Mouse (Mus musculus): Measurements from ENCODE around the gene Sh3d21.

Gene Sh3d21

GRCm38 (mm10) chr4:126111153-126111549, 52.1 kb downstream of the Sh3d21 start:
- no peak for DNase-seq (ENCODE audit: extremely low read depth, insufficient read length, low spot score)

- DNase-seq (ENCODE audit: extremely low read depth, insufficient read length, low spot score): peak; percentile 79
Measured at GRCm38 (mm10) chr4:126110374-126111152, 52.7 kb downstream of the Sh3d21 start.

DNA sequence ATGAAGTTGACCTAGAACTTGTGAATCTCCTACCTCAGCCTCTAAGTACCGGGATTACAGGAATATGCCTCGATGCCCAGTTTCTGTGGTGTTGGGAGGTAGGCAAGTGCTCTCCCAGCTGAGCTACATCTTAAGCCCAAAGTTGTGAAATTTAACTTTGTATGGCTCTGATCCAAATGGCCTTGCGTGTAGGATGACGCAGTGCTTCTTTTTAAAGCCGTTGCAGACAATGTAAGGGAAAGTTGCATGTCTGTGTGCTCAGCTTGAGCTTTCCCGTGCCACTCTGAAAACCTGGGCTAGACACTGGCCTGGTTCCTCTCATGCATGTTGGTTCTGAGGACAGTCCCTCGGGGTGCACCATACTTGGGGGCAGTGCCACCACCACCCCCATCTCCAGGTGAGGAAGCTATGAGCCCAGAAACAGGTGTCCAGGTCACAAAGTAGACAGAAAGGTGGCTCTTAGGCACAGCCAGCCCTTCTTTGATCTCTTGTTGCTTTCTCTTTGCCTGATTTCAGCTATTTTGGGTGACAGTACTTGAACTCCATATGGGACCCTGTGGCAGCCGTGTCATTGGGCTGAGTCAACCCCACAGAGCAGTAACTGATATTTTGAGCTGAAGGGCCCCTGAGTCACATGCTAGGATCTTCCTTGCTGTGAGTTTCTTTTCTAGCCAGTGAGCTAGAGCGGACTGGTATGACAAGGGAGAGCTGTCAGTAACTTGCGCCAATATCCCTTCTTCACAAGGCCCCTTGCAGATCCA, 53.5 kb downstream of the Sh3d21 start:
- DNase-seq (ENCODE audit: extremely low read depth, insufficient read length, low spot score): peak; percentile 51

DNA sequence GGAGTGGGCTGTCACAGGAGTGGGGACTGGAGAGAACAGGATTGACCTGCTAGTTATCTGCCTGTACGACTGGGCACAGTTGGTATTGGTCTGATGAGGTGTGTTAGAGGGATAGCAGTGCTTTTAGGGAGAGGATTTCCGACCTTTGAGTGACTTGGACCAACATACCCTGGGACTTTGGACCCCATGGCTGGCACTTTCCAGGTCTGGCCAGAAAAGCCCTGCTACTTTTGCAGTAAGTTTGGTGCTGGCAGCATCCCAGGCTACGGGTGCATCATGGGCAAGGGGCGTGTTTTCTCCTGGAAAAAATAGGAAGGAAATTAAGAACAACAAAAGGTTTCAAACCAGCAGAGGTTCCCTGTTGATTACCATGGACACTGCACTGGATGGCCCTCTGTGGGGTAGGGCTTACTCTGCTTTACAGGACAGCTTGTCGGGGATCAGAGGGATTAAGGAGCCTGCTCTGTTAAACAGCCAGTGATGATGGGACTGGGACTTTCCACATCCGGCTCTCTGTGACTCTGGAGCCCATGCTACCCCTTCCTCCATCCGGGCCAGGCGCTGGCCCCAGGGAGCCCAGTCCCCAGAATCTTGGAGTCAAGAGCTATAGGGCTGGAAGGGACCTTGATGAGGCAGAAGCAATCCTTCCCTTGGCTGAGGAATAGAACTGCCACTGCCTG, 55.1 kb downstream of the Sh3d21 start:
- DNase-seq (ENCODE audit: extremely low read depth, insufficient read length, low spot score): no peak

GRCm38 (mm10) chr4:126105131-126105783, 58.0 kb downstream of the Sh3d21 start:
- no peak for DNase-seq (ENCODE audit: extremely low read depth, insufficient read length, low spot score)

DNA sequence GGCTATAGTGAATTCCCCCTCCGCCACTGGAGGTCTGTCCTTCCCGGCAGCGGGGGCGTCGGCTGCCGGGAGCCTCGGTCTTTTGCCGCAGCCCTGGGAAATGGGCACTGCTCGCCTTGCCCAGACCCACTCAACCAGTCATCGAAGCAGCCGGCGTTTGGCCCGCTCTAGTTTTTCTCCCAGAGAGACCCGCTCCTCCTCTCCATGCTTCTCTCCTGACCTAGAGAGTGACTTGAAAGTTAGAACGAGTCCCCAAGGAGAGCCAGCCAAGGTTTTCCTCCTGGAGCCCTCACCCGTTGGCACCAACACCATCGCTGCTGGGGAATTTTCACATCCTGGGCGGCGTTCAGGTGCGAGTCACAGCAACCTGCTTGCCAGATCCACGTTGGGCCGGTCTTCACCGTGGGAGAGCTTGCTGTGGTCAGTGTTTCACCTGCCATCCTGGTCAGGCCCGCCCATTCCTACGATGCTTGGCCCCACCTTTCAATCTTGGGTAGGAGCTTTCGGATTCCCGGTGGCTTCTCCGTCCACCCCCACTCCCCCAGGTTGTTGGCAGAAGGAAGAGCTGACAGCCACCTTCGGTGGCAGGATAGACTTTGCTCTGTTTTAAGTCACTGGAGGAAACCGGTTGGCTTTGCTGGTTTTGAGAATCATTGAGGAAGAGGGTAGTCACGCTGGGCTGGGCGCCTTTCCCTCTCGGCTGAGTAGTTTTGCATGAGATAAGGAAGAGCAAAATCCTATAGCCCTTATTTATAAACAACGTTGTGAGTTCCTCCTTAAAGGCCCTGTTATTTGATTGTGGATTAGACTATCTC, 58.8 kb downstream of the Sh3d21 start:
- DNase-seq (ENCODE audit: extremely low read depth, insufficient read length, low spot score): peak; percentile 53

DNA sequence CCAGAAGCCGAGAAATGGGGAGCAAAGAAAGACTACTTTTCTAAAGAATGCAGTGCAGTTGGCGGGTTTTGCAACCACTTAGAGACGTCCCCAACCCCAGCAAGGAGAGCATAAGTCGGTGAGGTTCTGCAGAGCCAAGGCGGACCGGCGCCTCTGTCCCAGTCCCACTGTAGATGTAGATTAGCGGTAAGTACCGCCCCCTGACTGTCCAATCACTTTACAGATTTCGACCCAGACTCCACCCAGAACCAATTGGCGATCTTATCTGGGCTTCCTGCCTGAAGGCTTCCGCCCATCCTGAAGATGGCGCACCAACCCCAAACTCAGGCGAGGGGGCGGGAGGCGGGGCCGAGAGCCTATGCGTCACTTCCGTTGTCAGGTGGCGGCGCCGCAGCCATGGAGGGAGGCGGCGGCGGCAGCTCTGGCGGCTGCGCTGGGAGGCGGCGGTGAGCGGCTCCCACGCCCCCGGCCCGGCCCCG, 59.7 kb downstream of the Sh3d21 start, which contains the start of gene Stk40:
Gene Stk40, plus strand, starts transcription at position 368 of the 479 bp plus-strand sequence.
- DNase-seq (ENCODE audit: extremely low read depth, insufficient read length, low spot score): peak; percentile 92

DNA sequence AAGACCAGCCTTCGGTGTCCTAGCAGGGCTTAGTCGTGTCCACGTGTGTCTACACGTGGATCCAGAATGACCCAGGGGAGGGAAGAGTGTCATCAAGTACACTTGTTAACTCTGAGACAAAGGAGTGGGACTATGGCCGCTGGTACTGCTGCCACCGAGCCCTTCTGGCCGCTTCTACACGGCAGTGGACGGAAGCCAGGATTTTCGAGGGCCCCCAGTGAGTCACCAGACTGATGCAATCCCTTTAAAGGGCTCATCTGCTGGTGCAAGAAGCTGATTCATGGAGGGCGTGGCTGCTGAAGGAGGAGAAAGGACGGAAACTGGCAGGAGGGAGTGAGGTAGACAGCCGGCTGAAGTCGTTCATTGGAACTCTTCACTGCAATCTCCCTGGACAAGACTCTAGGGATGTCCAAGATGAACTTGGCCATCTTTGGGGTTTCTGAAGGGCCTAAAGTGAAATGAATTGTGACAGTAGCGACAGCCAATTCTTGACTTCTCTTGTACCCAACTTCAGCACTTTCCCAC, 60.2 kb downstream of the Sh3d21 start:
- peak; percentile 89 for DNase-seq (ENCODE audit: extremely low read depth, insufficient read length, low spot score)

DNA sequence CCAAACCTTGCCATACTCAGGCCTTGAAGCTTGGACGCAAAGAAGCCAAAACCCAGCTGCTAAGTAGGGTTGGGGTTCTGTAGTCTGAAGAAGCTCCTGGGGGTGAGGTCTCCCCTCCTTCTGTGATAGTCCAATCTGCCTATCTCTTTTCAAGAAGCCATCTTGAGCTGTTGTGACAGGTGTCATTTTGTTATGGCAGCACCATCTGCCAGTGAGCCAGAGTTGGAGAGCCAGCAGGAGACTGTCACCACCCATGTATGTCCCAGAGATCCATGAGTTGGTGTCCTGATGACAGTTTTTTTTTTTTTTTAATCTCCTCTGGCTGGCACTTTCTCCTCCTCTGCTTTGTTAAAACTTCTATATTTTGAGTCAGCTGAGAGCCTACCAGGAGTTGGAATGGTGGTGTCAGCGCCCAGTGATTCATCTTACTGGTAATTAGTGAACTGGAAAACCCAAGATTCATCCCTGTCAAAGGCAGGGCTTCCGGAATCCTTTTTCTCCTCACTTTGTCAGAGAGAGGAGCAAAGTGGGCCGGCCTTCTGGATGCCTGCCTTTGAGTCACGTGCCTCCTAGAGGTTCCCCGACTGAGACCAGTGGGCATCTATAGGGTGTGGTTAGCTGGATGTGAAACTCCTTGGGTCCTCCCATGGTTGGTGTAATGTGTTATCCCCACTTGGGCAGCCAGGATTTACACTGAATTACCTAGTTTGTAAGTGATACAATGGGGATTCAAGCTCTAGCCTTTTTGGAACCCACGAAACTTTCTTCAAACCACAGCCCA, 61.0 kb downstream of the Sh3d21 start:
- peak; percentile 63 for DNase-seq (ENCODE audit: extremely low read depth, insufficient read length, low spot score)

GRCm38 (mm10) chr4:126100764-126101163, 62.5 kb downstream of the Sh3d21 start:
- DNase-seq (ENCODE audit: extremely low read depth, insufficient read length, low spot score): no peak

Measured in 3134 (cell line).